Comparison of ENCODE assay signal across 9 mouse cellular contexts in the genomic region with DNA sequence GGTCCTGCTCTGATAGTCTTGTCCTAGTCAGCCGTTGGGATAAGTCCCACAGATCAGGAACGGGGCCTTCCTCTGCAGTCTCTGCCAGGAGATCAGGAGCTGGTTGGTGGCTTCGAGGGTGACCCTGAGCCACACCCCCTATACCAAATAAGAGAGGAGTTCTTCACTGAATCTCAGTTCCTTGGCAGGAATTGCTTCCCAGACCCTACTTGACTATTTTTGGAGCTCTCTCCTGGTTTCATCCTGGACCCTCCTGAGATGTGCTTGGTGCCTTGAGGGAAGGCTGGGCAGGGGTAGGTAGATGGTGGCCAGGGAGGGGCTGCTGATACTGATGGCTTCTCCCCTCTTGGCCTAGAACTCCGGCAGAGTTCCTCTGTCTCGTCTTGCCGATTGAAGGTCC. TPM values are rescaled to one million over a fixed set of nuclear protein-coding genes. Genes with fewer than 3 reads are reported as not detected.
DNase-seq lines count a peak whose midpoint lies in the region; ATAC-seq and TF ChIP-seq lines count a peak whose summit lies in the region.
"Had no signal": no experiment of that assay in that cellular context is flagged by ENCODE, and none has a peak within 500 bp of the region (broad histone marks: within the 10 kb centered on the region; RNA-seq: fewer than 3 reads in every experiment).

No protein-coding gene starts in this region.

- no peaks in the 10 kb centered on the region for H3K27me3 ChIP-seq in heart, embryonic 15.5 days
- H3K27me3 ChIP-seq in heart, embryonic 16.5 days (ENCODE audit: control insufficient read depth, insufficient read depth, low read length) = no peaks in the 10 kb centered on the region
- no peaks in the 10 kb centered on the region for H3K27me3 ChIP-seq in liver, postnatal 0 days (ENCODE audit: insufficient read depth, low read length)
- H3K27me3 ChIP-seq: Patski had no signal

- peaks cover 42% of the 10 kb centered on the region for H3K4me1 ChIP-seq in heart, embryonic 15.5 days (replicated peaks)
- peaks cover 3 to 37% of the 10 kb centered on the region in 2 experiments; a peak in 3 of 4 replicates for H3K4me1 ChIP-seq in ES-E14 (ENCODE audit: control insufficient read depth in 2 of 2, insufficient read depth in 2 of 2, low read length in 2 of 2, poor library complexity in 1 of 2)
- peaks cover 30% of the 10 kb centered on the region for H3K4me1 ChIP-seq in heart, embryonic 16.5 days (ENCODE audit: control insufficient read depth, insufficient read depth, low read length)
- peaks cover 45% of the 10 kb centered on the region for H3K4me1 ChIP-seq in liver, postnatal 0 days (ENCODE audit: insufficient read depth)

- in situ Hi-C loops in ES-E14 (cut with MboI; ENCODE audit: low sequenced_read_pairs in 2 of 2, unreplicated experiment in 2 of 2) = no loop called here

- peak overlapping the region; percentile 85 for H3K4me2 ChIP-seq in heart, embryonic 15.5 days
- peak overlapping the region; percentile 77 for H3K4me2 ChIP-seq in heart, embryonic 16.5 days (ENCODE audit: low read depth, low read length)
- peak overlapping the region; percentile 93 for H3K4me2 ChIP-seq in liver, postnatal 0 days (ENCODE audit: low read depth, low read length)

- no peak for TF ChIP-seq CTCF in liver, postnatal 0 days (IDR thresholded peaks at IDR 0.05; ENCODE audit: low read depth)

- DNase-seq in heart, postnatal 10 days = no peak
- DNase-seq in ES-E14 (ENCODE audit: low read depth, low spot score) = no peak
- DNase-seq in liver, postnatal 0 days = no peak
- no peak for DNase-seq in cerebellum, postnatal 14 days
- no peak for DNase-seq in cerebellum, adult 18-20 months

- intact Hi-C loops in heart, postnatal 10 days (cut with DNase I) = no loop called here

- WGBS in heart, embryonic 15.5 days = 68% methylated on average over 6 of the region's 6 CpGs
- WGBS in heart, embryonic 16.5 days = 56% methylated on average over 6 of the region's 6 CpGs
- WGBS in liver, postnatal 0 days (ENCODE audit: insufficient replicate concordance) = 72% methylated on average over 6 of the region's 6 CpGs

- H3K9me3 ChIP-seq in heart, embryonic 15.5 days (replicated peaks) = no peaks in the 10 kb centered on the region
- no peaks in the 10 kb centered on the region for H3K9me3 ChIP-seq in ES-E14 (ENCODE audit: control insufficient read depth, insufficient read depth, low read depth, low read length)
- H3K9me3 ChIP-seq in heart, embryonic 16.5 days (replicated peaks; ENCODE audit: control insufficient read depth, low read length) = no peaks in the 10 kb centered on the region
- no peaks in the 10 kb centered on the region for H3K9me3 ChIP-seq in liver, postnatal 0 days (ENCODE audit: low read length)

- H3K4me3 ChIP-seq in heart, embryonic 15.5 days = peak overlapping the region; percentile 54; the same call in 1 of the 2 replicates
- H3K4me3 ChIP-seq in ES-E14 (ENCODE audit: insufficient read depth in 1 of 2, low read depth in 1 of 2, low read length in 2 of 2, poor library complexity in 1 of 2, severe bottlenecking in 1 of 2) = peak overlapping the region in 1 of 2 experiments; percentile 8; a peak in 1 of 4 replicates
- H3K4me3 ChIP-seq in heart, embryonic 16.5 days (ENCODE audit: low read length) = peak overlapping the region; percentile 55
- H3K4me3 ChIP-seq in liver, postnatal 0 days (ENCODE audit: low read depth, low read length) = peak overlapping the region; percentile 82

- no peak overlapping the region for H3K9ac ChIP-seq in heart, embryonic 15.5 days
- peak overlapping the region; percentile 18; the same call in 1 of the 2 replicates for H3K9ac ChIP-seq in ES-E14 (ENCODE audit: insufficient read depth, low read depth, low read length, poor library complexity, severe bottlenecking)
- H3K9ac ChIP-seq in heart, embryonic 16.5 days (ENCODE audit: low read length) = 0 out of 2 replicates have a peak overlapping the region, but pooled peaks have one; percentile 44
- peak overlapping the region; percentile 75 for H3K9ac ChIP-seq in liver, postnatal 0 days (replicated peaks)

- peaks cover 14% of the 10 kb centered on the region for H3K36me3 ChIP-seq in heart, embryonic 15.5 days
- H3K36me3 ChIP-seq in ES-E14 (ENCODE audit: control insufficient read depth, insufficient read depth, low read length, poor library complexity, severe bottlenecking) = peaks cover 55% of the 10 kb centered on the region
- peaks cover 5% of the 10 kb centered on the region for H3K36me3 ChIP-seq in heart, embryonic 16.5 days (ENCODE audit: control insufficient read depth, insufficient read depth)
- H3K36me3 ChIP-seq in liver, postnatal 0 days (replicated peaks; ENCODE audit: insufficient read depth, low read length) = peaks cover 64% of the 10 kb centered on the region

- no peak for TF ChIP-seq EP300 in liver, postnatal 0 days (IDR thresholded peaks at IDR 0.05; ENCODE audit: low read depth)

- ATAC-seq in heart, embryonic 15.5 days (replicated peaks; ENCODE audit: insufficient number of reproducible peaks, insufficient read depth, low FRiP score, low read depth) = no peak
- ATAC-seq in heart, embryonic 16.5 days (replicated peaks; ENCODE audit: extremely low read depth, insufficient read depth, low FRiP score) = no peak
- no peak for ATAC-seq in liver, postnatal 0 days
- no peak for ATAC-seq in activated CD4-positive, CD25-positive, alpha-beta regulatory T cell, adult 4 months

- peak overlapping the region; percentile 76 for H3K27ac ChIP-seq in heart, embryonic 15.5 days
- H3K27ac ChIP-seq in ES-E14 (ENCODE audit: insufficient read depth, low read depth, low read length, poor library complexity, severe bottlenecking) = peak overlapping the region; percentile 33; the same call in 1 of the 2 replicates
- H3K27ac ChIP-seq in heart, embryonic 16.5 days (ENCODE audit: low read length) = peak overlapping the region; percentile 67
- peak overlapping the region; percentile 94 for H3K27ac ChIP-seq in liver, postnatal 0 days (ENCODE audit: low read depth)

TF ChIP-seq in ES-E14, 5 proteins besides CTCF, POLR2A, EP300 and RAD21:
- no peak for TF ChIP-seq HCFC1 (IDR thresholded peaks at IDR 0.05; ENCODE audit: borderline replicate concordance, insufficient read depth, low read length)
- no peak for TF ChIP-seq MAFK (IDR thresholded peaks at IDR 0.05; ENCODE audit: insufficient read depth, low read depth, low read length)
- no peak for TF ChIP-seq CHD2 (IDR thresholded peaks at IDR 0.05; ENCODE audit: low read depth, low read length)
- TF ChIP-seq ZC3H11A (IDR thresholded peaks at IDR 0.05; ENCODE audit: borderline replicate concordance, low read depth, low read length) = no peak
- no peak for TF ChIP-seq ZNF384 (IDR thresholded peaks at IDR 0.05; ENCODE audit: low read depth, low read length)
TF ChIP-seq in ES-E14: peak in this region for 0.

RNA-seq across cellular contexts. Expression of gene Ucp2, which starts 3.2 kb away (rescaled TPM):
- polyA plus RNA-seq in heart, embryonic 15.5 days (2015; fragmentation: Nextera tagmentation; extraction: Ambion mirVana) = 109 and 179 TPM in 2 replicates
- total RNA-seq in heart, postnatal 10 days (2021) = 100 to 1,000 TPM; 835 to 891 TPM
- total RNA-seq in ES-E14 (2012; rRNA removed) = 46.9 and 52.7 TPM in 2 replicates
- polyA plus RNA-seq in heart, embryonic 16.5 days (2015; fragmentation: Nextera tagmentation; extraction: Ambion mirVana) = 150 and 195 TPM in 2 replicates
- polyA plus RNA-seq in liver, postnatal 0 days (2015; fragmentation: Nextera tagmentation; extraction: Ambion mirVana) = 530 and 545 TPM in 2 replicates
- polyA plus RNA-seq in activated CD4-positive, CD25-positive, alpha-beta regulatory T cell, adult 4 months (2017; shearing (Covaris generic)) = 1,000 to 10,000 TPM; 1,097 to 1,340 TPM

RNA-seq across cellular contexts. Expression of gene Dnajb13, which starts 18.4 kb away (rescaled TPM):
- 0.18 and 0.70 TPM in 2 replicates for polyA plus RNA-seq in heart, embryonic 15.5 days (2015; fragmentation: Nextera tagmentation; extraction: Ambion mirVana)
- not detected for total RNA-seq in heart, postnatal 10 days (2021)
- 2.5 and 2.8 TPM in 2 replicates for total RNA-seq in ES-E14 (2012; rRNA removed)
- polyA plus RNA-seq in heart, embryonic 16.5 days (2015; fragmentation: Nextera tagmentation; extraction: Ambion mirVana) = 0.85 and 1.5 TPM in 2 replicates
- polyA plus RNA-seq in liver, postnatal 0 days (2015; fragmentation: Nextera tagmentation; extraction: Ambion mirVana) = 1.0 and 1.8 TPM in 2 replicates
- polyA plus RNA-seq in activated CD4-positive, CD25-positive, alpha-beta regulatory T cell, adult 4 months (2017; shearing (Covaris generic)) = 10 to 100 TPM; 10.4 to 17.4 TPM

RNA-seq across cellular contexts. Expression of gene Ucp3, which starts 23.6 kb away (rescaled TPM):
- polyA plus RNA-seq in heart, embryonic 15.5 days (2015; fragmentation: Nextera tagmentation; extraction: Ambion mirVana) = 0.11 and 0.29 TPM in 2 replicates
- total RNA-seq in heart, postnatal 10 days (2021) = 100 to 1,000 TPM in 1 of 2 experiments, 10 to 100 TPM in 1; 62.7 to 107 TPM
- total RNA-seq in ES-E14 (2012; rRNA removed) = not detected in 2 replicates
- polyA plus RNA-seq in heart, embryonic 16.5 days (2015; fragmentation: Nextera tagmentation; extraction: Ambion mirVana) = 0.25 and 0.30 TPM in 2 replicates
- 0.08 and 0.21 TPM in 2 replicates for polyA plus RNA-seq in liver, postnatal 0 days (2015; fragmentation: Nextera tagmentation; extraction: Ambion mirVana)
- not detected for polyA plus RNA-seq in activated CD4-positive, CD25-positive, alpha-beta regulatory T cell, adult 4 months (2017; shearing (Covaris generic))

RNA-seq across cellular contexts. Expression of gene Coa4, which starts 40.5 kb away (rescaled TPM):
- polyA plus RNA-seq in heart, embryonic 15.5 days (2015; fragmentation: Nextera tagmentation; extraction: Ambion mirVana) = 20.3 and 21.1 TPM in 2 replicates
- total RNA-seq in heart, postnatal 10 days (2021) = 10 to 100 TPM in 1 of 2 experiments, 1 to 10 TPM in 1; 8.4 to 15.3 TPM
- total RNA-seq in ES-E14 (2012; rRNA removed) = 11.3 and 14.6 TPM in 2 replicates
- 18.7 and 24.0 TPM in 2 replicates for polyA plus RNA-seq in heart, embryonic 16.5 days (2015; fragmentation: Nextera tagmentation; extraction: Ambion mirVana)
- 11.9 and 12.4 TPM in 2 replicates for polyA plus RNA-seq in liver, postnatal 0 days (2015; fragmentation: Nextera tagmentation; extraction: Ambion mirVana)
- polyA plus RNA-seq in activated CD4-positive, CD25-positive, alpha-beta regulatory T cell, adult 4 months (2017; shearing (Covaris generic)) = 10 to 100 TPM; 21.2 to 22.6 TPM

Comparison
In these comparisons a context has a peak if more than half of its experiments do, and no peak if none do; other contexts are left out.
1. H3K27ac ChIP-seq: peak in every context shown above with its lines; median percentile 94 in liver, postnatal 0 days; 76 in heart, embryonic 15.5 days; 67 in heart, embryonic 16.5 days; 33 in ES-E14.